Mouse (Mus musculus): Measurements from ENCODE around the gene Mtus2.

Mtus2 gene

GRCm38 (mm10) chr5:147957592-147958271 is 612 bp downstream of the Mtus2 start:
- no peak for DNase-seq (ENCODE audit: low spot score)

GRCm38 (mm10) chr5:147958552-147958951 is 1.4 kb downstream of the Mtus2 start:
- no peak for DNase-seq (ENCODE audit: low spot score)

- no peak for DNase-seq (ENCODE audit: low spot score)
Observed at GRCm38 (mm10) chr5:147959088-147959487, 2.0 kb downstream of the Mtus2 start.

GRCm38 (mm10) chr5:147960793-147961192 is 3.7 kb downstream of the Mtus2 start:
- no peak for DNase-seq (ENCODE audit: low spot score)

- no peak for DNase-seq (ENCODE audit: low spot score)
Observed at GRCm38 (mm10) chr5:147963820-147964580, 6.9 kb downstream of the Mtus2 start.

DNA sequence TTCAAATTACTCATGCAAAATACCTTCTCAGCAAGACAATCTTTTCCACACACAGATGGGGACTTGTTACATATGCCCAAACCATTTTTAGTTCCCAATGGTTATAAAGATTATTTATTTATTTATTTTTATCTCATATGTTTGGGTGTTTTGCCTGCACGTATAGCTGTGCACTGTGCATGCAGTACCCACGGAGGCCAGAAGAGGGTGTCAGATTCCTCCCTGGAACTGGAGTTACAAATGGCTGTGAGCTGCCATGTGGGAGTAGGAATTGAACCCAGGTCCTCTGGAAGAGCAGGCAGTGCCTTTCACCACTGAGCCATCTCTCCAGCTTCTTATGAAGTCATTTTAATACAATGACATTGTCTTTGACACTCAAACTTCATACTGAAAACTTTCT is 7.7 kb downstream of the Mtus2 start:
- DNase-seq (ENCODE audit: low spot score): no peak

GRCm38 (mm10) chr5:147966646-147967045 is 9.5 kb downstream of the Mtus2 start:
- DNase-seq (ENCODE audit: low spot score): no peak

- DNase-seq (ENCODE audit: low spot score): no peak
Observed at GRCm38 (mm10) chr5:147969566-147969965, 12.4 kb downstream of the Mtus2 start.

DNA sequence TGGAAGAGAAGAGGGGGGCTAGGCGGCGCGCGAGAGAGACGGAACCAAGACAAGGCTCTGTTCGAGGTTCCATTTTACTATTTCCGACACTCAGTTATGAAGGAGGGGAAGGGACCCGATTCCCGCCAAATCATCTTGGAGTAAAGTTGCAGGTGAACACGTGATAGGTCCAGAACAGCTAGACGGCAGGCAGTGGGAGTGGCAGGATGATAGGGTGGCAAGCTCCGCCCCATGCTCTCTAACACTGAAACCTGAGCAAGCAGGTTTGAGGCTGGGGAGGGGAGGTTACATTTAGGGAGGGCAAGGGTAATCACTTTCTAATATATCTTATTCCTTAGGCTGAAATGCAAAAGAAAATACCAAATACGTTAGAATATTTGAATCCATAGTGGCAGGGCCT is 18.9 kb downstream of the Mtus2 start:
- DNase-seq (ENCODE audit: low spot score): no peak

DNA sequence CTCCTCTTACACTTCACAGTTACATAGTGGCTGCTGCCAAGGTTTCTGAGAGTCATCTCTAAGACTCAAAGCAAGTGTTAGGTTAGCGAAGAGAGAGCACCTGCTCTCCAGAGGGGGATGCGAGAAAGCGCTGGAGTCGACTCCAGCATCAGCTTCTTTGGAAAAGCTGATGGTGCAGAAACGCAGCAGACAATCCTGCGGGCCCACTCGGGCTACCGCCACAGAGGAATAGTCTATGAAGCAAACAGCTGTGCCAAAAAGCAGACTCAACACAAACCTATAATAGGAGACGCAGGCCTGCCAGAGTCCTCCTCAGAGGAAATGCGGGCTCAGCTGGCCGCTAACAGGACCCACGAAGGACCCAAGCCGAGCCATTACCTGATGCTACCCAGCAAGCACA is 23.5 kb downstream of the Mtus2 start:
- DNase-seq (ENCODE audit: low spot score): no peak

DNA sequence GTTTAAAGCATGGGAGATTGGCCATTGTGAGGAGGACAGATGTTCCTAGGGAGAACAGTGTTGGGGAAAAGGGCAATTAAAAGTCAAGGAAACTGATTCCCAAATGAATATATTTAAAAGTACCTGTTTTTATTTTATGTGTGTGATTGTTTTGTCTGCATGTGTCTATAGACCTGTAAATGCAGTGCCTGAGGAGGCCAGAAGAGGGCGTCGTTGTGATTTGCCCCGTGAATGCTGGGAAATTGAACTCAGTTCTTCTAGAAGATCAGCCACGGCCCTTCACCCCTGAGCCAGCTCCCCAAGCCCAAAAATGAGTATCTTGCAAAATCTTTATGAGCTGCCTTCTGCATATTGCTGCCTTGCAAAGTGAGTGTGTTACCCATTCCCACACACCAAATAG is 33.2 kb downstream of the Mtus2 start:
- no peak for DNase-seq (ENCODE audit: low spot score)

DNA sequence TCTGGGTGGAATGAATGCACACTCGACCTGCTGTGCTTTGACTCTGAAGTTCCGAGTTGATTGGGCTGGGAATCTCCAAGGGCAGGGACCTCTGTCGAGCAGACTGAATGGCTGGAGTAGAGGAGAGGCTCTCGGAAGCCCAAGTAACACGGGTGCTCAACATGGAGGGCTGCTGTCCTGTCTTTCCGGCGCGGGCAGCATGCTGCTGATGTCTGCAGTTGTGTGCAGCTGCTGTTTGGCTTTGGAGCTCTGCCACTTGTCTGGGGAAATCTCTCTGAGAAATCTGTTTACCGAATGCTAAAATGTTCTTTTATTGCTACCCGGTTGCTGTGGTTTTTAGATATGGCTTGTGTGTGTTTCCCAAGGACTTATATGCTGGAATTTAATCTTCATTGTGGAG is 33.7 kb downstream of the Mtus2 start:
- no peak for DNase-seq (ENCODE audit: low spot score)

GRCm38 (mm10) chr5:147992581-147993378 is 35.7 kb downstream of the Mtus2 start:
- DNase-seq (ENCODE audit: low spot score): peak; percentile 43

GRCm38 (mm10) chr5:148005263-148005662 is 48.1 kb downstream of the Mtus2 start:
- DNase-seq (ENCODE audit: low spot score): no peak

DNA sequence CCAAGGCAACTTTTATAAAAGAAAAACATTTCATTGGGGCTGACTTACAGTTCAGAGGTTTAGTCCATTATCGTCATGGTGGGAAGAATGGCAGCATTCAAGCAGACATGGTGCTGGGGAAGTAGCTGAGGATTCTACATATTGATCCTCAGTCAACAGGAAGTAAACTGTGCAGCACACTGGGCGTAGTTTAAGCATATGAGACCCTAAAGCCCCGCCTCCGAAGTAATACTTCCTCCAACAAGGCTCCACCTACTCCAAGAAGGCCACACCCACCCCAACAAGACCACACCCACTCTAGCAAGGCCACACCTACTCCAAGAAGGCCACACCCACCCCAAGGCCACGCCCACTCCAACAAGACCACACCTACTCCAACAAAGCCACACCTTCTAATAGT is 55.0 kb downstream of the Mtus2 start:
- DNase-seq (ENCODE audit: low spot score): no peak

GRCm38 (mm10) chr5:148014133-148014854 is 57.2 kb downstream of the Mtus2 start:
- DNase-seq (ENCODE audit: low spot score): no peak

GRCm38 (mm10) chr5:148015383-148015782 is 58.3 kb downstream of the Mtus2 start:
- DNase-seq (ENCODE audit: low spot score): no peak

DNA sequence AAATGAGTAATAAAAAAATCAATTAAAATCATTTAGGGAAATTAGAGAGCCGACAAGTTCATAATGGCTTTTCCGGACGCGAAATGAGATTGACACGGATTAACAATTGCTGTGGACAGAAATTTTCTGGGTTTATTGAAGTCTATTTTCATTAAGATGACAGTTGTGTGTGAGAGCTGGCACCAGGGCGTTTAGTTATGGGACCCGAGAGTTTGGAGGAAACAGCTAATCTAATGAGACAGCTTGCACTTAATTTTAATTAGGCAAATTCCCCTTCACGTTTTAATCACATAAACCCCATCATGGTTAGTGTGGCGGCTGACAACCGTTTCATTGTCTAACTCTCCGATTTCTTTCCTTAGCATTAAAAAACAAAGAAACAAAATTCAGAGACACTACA is 60.3 kb downstream of the Mtus2 start:
- DNase-seq (ENCODE audit: low spot score): no peak

- DNase-seq (ENCODE audit: low spot score): no peak
Observed at GRCm38 (mm10) chr5:148022784-148023183, 65.7 kb downstream of the Mtus2 start.

DNA sequence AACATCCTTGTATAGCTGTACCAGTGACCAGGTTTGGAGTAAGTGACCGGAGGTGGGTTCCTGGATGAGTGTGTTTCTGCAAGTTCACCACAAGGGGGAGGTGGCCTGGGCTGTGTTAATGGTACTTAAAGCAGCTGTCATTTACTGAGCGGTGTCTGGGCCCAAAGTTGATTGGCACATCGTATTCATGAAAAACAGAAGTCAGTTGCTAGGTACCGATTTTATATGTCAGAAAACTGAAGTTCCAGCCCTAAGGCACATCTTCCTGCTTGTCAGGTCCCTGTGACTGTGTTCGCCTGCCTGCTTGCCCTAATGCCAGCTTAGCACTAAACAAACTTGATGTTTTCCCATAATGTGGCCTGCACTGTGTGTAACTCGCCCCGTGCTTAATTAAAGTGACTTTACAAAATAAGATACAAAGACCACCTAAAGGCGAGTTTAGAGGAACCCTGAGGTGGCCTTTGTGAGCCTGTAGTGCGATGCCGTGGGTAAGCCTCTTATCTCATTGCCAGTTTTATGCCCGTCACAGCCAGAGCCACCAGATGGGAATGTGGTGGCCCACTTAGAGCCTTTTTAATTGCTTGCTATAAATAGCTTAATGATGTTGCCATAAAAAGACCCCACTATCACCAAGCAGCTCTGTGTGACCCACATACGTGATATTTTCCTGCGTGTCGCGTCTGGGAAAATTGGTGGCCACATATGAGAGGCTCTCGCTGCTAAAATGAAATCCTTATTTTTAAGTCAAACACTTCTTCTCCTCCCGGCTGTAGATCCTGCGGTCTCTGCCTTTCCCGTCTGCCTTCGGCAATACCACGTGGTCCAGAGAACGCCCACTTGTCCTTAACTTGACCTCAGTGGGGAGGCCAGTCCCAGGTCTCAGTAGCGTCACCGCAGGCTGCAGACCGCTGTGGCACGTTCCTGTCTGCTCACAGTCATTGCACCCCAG is 69.6 kb downstream of the Mtus2 start:
- no peak for DNase-seq (ENCODE audit: low spot score)

DNA sequence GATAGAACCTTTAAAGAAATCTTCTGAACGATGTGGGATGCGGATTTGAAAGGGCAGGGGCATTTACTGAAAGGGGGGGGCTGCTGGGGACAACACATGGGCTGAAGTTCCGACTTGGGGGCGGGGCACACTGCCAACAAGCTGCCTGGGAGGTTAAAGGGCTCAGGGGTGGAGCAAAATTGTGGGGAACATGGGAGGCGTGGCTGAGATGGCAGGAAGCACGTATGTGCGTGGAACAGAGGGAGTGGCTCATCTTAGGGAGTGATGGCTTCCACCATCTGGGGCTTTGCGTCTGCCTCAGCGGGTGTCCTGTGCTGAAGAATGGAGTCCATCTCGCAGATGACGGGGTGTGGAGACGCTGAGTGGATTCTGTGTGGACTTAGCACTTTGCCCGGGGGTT is 70.9 kb downstream of the Mtus2 start:
- no peak for DNase-seq (ENCODE audit: low spot score)

Measured in adipocyte (in vitro differentiated cells).